Mouse (Mus musculus): Measurements from ENCODE around the gene Mettl23. TPM values are rescaled to one million over a fixed set of nuclear protein-coding genes. Genes with fewer than 3 reads are reported as not detected.
"Not testable (repeated sequence)": the region's sequence is repeated elsewhere in the genome, so short reads cannot be mapped to it uniquely, and the experiment has no call there.

The Mettl23 gene
- polyA plus RNA-seq, 1 experiment: 45.5 TPM

- H3K27me3 ChIP-seq (ENCODE audit: control insufficient read depth, insufficient read depth, low read length): no peaks in the 10 kb centered on the region
- TF ChIP-seq POLR2A (IDR thresholded peaks at IDR 0.05; ENCODE audit: control insufficient read depth, low read depth, low read length): no peak
- peak; percentile 82 for TF ChIP-seq CTCF (IDR thresholded peaks at IDR 0.05; ENCODE audit: control insufficient read depth, insufficient read depth, insufficient replicate concordance, low read depth, low read length)
Measured at GRCm38 (mm10) chr11:116885275-116886151, 42.4 kb downstream of the Mettl23 start.

GRCm38 (mm10) chr11:116887136-116887535 lies 44.1 kb downstream of the Mettl23 start:
- H3K4me3 ChIP-seq (ENCODE audit: control insufficient read depth, low read depth, low read length): no peak overlapping the region; the same call in 1 of the 2 replicates
- H3K4me1 ChIP-seq (ENCODE audit: control insufficient read depth, insufficient read depth, low read length): peaks cover 5% of the 10 kb centered on the region
- H3K27me3 ChIP-seq (ENCODE audit: control insufficient read depth, insufficient read depth, low read length): no peaks in the 10 kb centered on the region
- no peaks in the 10 kb centered on the region for H3K36me3 ChIP-seq (ENCODE audit: control insufficient read depth, insufficient read depth, low read length)
- H3K27ac ChIP-seq (ENCODE audit: control insufficient read depth, insufficient read depth, low read depth, low read length): no peak overlapping the region
- TF ChIP-seq POLR2A (IDR thresholded peaks at IDR 0.05; ENCODE audit: control insufficient read depth, low read depth, low read length): no peak
- no peak for TF ChIP-seq CTCF (IDR thresholded peaks at IDR 0.05; ENCODE audit: control insufficient read depth, insufficient read depth, insufficient replicate concordance, low read depth, low read length)

More at GRCm38 (mm10) chr11:116885275-116886151, 42.4 kb downstream of the Mettl23 start:
- Histone ChIP-seq H3K27ac (ENCODE audit: control insufficient read depth, insufficient read depth, low read depth, low read length) (no peak overlapping the region), H3K4me3 (ENCODE audit: control insufficient read depth, low read depth, low read length) (peak overlapping the region; percentile 70), H3K4me1 (ENCODE audit: control insufficient read depth, insufficient read depth, low read length) (peaks cover 5% of the 10 kb centered on the region), H3K36me3 (ENCODE audit: control insufficient read depth, insufficient read depth, low read length) (no peaks in the 10 kb centered on the region)

DNA sequence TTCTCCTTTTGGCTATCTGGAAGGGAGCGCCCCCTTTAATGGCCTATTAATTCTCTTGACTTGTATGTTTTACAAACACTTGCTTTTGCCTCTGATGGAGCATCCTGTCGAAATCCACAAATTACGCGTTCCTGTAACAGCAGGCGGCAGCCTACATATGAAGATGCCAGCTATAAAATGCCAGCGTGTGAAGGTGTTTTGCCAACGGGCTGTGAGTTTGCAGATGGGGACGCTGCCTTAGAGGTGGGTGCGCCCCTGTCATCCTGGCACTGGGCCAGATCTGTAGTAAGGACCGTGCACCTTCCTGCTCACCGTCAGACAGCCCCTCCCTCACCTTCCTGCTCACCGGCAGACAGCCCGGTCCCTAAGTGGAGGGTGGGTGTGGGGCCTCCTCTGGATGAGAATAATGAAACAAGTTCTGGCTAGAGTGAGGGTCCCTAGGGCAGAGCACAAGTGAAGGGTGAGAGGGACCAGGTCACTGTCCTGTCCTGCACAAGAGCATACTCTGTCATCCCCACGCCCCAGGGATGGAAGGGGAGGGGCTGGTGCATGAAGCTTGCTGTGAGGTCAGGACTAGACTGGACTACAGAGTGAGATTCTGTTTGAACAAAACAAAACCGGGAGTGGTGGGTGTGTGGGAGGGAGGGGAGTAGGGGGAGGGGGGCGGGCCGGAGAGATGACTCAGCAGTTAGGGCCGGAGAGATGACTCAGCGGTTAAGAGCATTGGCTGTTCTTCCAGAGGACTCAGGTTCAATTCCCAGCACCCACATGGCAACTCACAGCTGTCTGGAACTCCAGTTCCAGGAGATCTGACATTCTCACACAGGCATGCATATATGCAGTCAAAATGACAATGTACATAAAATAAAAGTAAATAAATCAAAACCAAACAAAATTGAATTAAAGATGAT lies 50.7 kb downstream of the Mettl23 start:
- no peaks in the 10 kb centered on the region for H3K27me3 ChIP-seq (ENCODE audit: control insufficient read depth, insufficient read depth, low read length)
- H3K36me3 ChIP-seq (ENCODE audit: control insufficient read depth, insufficient read depth, low read length): no peaks in the 10 kb centered on the region
- H3K4me1 ChIP-seq (ENCODE audit: control insufficient read depth, insufficient read depth, low read length): no peaks in the 10 kb centered on the region
- H3K27ac ChIP-seq (ENCODE audit: control insufficient read depth, insufficient read depth, low read depth, low read length): no peak overlapping the region
- no peak overlapping the region for H3K4me3 ChIP-seq (ENCODE audit: control insufficient read depth, low read depth, low read length)
- TF ChIP-seq POLR2A (IDR thresholded peaks at IDR 0.05; ENCODE audit: control insufficient read depth, low read depth, low read length): no peak
- TF ChIP-seq CTCF (IDR thresholded peaks at IDR 0.05; ENCODE audit: control insufficient read depth, insufficient read depth, insufficient replicate concordance, low read depth, low read length): no peak

- H3K27ac ChIP-seq (ENCODE audit: control insufficient read depth, insufficient read depth, low read depth, low read length): no peak overlapping the region
- no peaks in the 10 kb centered on the region for H3K4me1 ChIP-seq (ENCODE audit: control insufficient read depth, insufficient read depth, low read length)
- H3K36me3 ChIP-seq (ENCODE audit: control insufficient read depth, insufficient read depth, low read length): no peaks in the 10 kb centered on the region
- no peaks in the 10 kb centered on the region for H3K27me3 ChIP-seq (ENCODE audit: control insufficient read depth, insufficient read depth, low read length)
- TF ChIP-seq CTCF (IDR thresholded peaks at IDR 0.05; ENCODE audit: control insufficient read depth, insufficient read depth, insufficient replicate concordance, low read depth, low read length): no peak
- TF ChIP-seq POLR2A (IDR thresholded peaks at IDR 0.05; ENCODE audit: control insufficient read depth, low read depth, low read length): no peak
- H3K4me3 ChIP-seq (ENCODE audit: control insufficient read depth, low read depth, low read length): no peak overlapping the region
Measured at GRCm38 (mm10) chr11:116895402-116895801, 52.3 kb downstream of the Mettl23 start.

GRCm38 (mm10) chr11:116899247-116899646 lies 56.2 kb downstream of the Mettl23 start:
- no peak for TF ChIP-seq POLR2A (IDR thresholded peaks at IDR 0.05; ENCODE audit: control insufficient read depth, low read depth, low read length)
- no peak for TF ChIP-seq CTCF (IDR thresholded peaks at IDR 0.05; ENCODE audit: control insufficient read depth, insufficient read depth, insufficient replicate concordance, low read depth, low read length)
- H3K4me3 ChIP-seq (ENCODE audit: control insufficient read depth, low read depth, low read length): no peak overlapping the region
- no peaks in the 10 kb centered on the region for H3K36me3 ChIP-seq (ENCODE audit: control insufficient read depth, insufficient read depth, low read length)

DNA sequence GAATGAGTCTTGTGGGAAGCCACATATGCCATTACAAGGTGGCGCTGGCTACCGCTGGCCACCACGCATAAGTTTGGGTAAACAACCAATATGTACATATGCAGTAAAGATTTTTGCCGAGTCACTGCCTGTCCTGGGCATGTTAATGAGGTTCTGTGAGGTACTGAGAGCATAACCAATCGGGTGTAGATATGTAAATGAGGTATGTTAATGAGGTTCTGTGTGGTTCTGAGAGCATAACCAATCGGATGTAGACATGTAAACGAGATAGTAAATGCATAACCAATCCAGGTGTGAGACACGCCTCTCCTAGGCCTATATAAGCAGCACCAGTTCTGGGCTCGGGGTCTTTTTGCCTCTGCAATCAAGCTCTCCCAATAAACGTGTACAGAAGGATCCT lies 59.5 kb downstream of the Mettl23 start:
- not testable (repeated sequence) for H3K36me3 ChIP-seq (ENCODE audit: control insufficient read depth, insufficient read depth, low read length); H3K4me3 ChIP-seq (ENCODE audit: control insufficient read depth, low read depth, low read length); H3K27me3 ChIP-seq (ENCODE audit: control insufficient read depth, insufficient read depth, low read length); H3K27ac ChIP-seq (ENCODE audit: control insufficient read depth, insufficient read depth, low read depth, low read length); H3K4me1 ChIP-seq (ENCODE audit: control insufficient read depth, insufficient read depth, low read length)

More at GRCm38 (mm10) chr11:116899247-116899646, 56.2 kb downstream of the Mettl23 start:
- no peaks in the 10 kb centered on the region for H3K4me1 ChIP-seq (ENCODE audit: control insufficient read depth, insufficient read depth, low read length)
- H3K27me3 ChIP-seq (ENCODE audit: control insufficient read depth, insufficient read depth, low read length): no peaks in the 10 kb centered on the region
- H3K27ac ChIP-seq (ENCODE audit: control insufficient read depth, insufficient read depth, low read depth, low read length): no peak overlapping the region

Other genes with a start within 250 kb of the Mettl23 start
- 6.3 and 7.5 TPM in 2 replicates for gene Rhbdf2, start 216.3 kb upstream of the Mettl23 start, polyA plus RNA-seq (2012; rRNA removed)
- 7.8 and 8.4 TPM in 2 replicates for gene Prcd, start 189.7 kb upstream of the Mettl23 start, polyA plus RNA-seq (2012; rRNA removed)
- gene Cygb, start 189.0 kb upstream of the Mettl23 start, polyA plus RNA-seq (2012; rRNA removed): 3.7 and 5.5 TPM in 2 replicates
- gene St6galnac1, start 67.8 kb upstream of the Mettl23 start, polyA plus RNA-seq (2012; rRNA removed): 0.09 and 0.43 TPM in 2 replicates
- gene Mxra7, start 15.2 kb upstream of the Mettl23 start, polyA plus RNA-seq (2012; rRNA removed): 8.2 and 8.9 TPM in 2 replicates
- 66.5 and 71.1 TPM in 2 replicates for gene Jmjd6, start 171 bp downstream of the Mettl23 start, polyA plus RNA-seq (2012; rRNA removed)
- 105 and 109 TPM in 2 replicates for gene Mfsd11, start 9.2 kb downstream of the Mettl23 start, polyA plus RNA-seq (2012; rRNA removed)
- gene Srsf2, start 9.8 kb downstream of the Mettl23 start, polyA plus RNA-seq (2012; rRNA removed): 156 and 182 TPM in 2 replicates
- gene Mgat5b, start 75.6 kb downstream of the Mettl23 start, polyA plus RNA-seq (2012; rRNA removed): 5.9 and 6.4 TPM in 2 replicates